Mouse (Mus musculus): Measurements from ENCODE around the gene Mast4. TPM values are rescaled to one million over a fixed set of nuclear protein-coding genes. Genes with fewer than 3 reads are reported as not detected.
"Not testable (repeated sequence)": the region's sequence is repeated elsewhere in the genome, so short reads cannot be mapped to it uniquely, and the experiment has no call there.

Mast4 gene
- polyA plus RNA-seq, 1 experiment from 2014 or later = 36.9 TPM

- Histone ChIP-seq H3K9me3 (replicated peaks; ENCODE audit: control insufficient read depth, low read length) (no peaks in the 10 kb centered on the region), H3K4me2 (ENCODE audit: low read depth, low read length) (no peak overlapping the region), H3K4me1 (ENCODE audit: control insufficient read depth, insufficient read depth, low read length) (no peaks in the 10 kb centered on the region), H3K4me3 (ENCODE audit: low read length) (no peak overlapping the region), H3K9ac (ENCODE audit: low read length) (no peak overlapping the region), H3K27me3 (ENCODE audit: control insufficient read depth, insufficient read depth, low read length) (no peaks in the 10 kb centered on the region), H3K27ac (ENCODE audit: low read length) (no peak overlapping the region), H3K36me3 (ENCODE audit: control insufficient read depth, insufficient read depth) (peaks cover 61% of the 10 kb centered on the region)
- 81% methylated on average over 13 of the region's 13 CpGs for WGBS
- ATAC-seq (replicated peaks; ENCODE audit: extremely low read depth, insufficient read depth, low FRiP score) = no peak
These were observed 594.4 kb downstream of the Mast4 start for GRCm38 (mm10) chr13:102739720-102740535.

GRCm38 (mm10) chr13:102737811-102738210 is 596.5 kb downstream of the Mast4 start:
- no peak overlapping the region for H3K27ac ChIP-seq (ENCODE audit: low read length)
- no peak for ATAC-seq (replicated peaks; ENCODE audit: extremely low read depth, insufficient read depth, low FRiP score)
- no peak overlapping the region for H3K9ac ChIP-seq (ENCODE audit: low read length)
- no peaks in the 10 kb centered on the region for H3K27me3 ChIP-seq (ENCODE audit: control insufficient read depth, insufficient read depth, low read length)
- peaks cover 74% of the 10 kb centered on the region for H3K36me3 ChIP-seq (ENCODE audit: control insufficient read depth, insufficient read depth)
- H3K4me2 ChIP-seq (ENCODE audit: low read depth, low read length) = no peak overlapping the region
- H3K4me1 ChIP-seq (ENCODE audit: control insufficient read depth, insufficient read depth, low read length) = no peaks in the 10 kb centered on the region
- WGBS = 88% methylated on average over 7 of the region's 7 CpGs
- H3K4me3 ChIP-seq (ENCODE audit: low read length) = no peak overlapping the region
- H3K9me3 ChIP-seq (replicated peaks; ENCODE audit: control insufficient read depth, low read length) = no peaks in the 10 kb centered on the region

GRCm38 (mm10) chr13:102733063-102733462 is 601.2 kb downstream of the Mast4 start:
- H3K9ac ChIP-seq (ENCODE audit: low read length) = no peak overlapping the region
- H3K4me3 ChIP-seq (ENCODE audit: low read length) = no peak overlapping the region
- WGBS = 81% methylated on average over 2 of the region's 2 CpGs
- H3K27me3 ChIP-seq (ENCODE audit: control insufficient read depth, insufficient read depth, low read length) = no peaks in the 10 kb centered on the region
- peaks cover 40% of the 10 kb centered on the region for H3K36me3 ChIP-seq (ENCODE audit: control insufficient read depth, insufficient read depth)
- no peak overlapping the region for H3K27ac ChIP-seq (ENCODE audit: low read length)
- H3K4me2 ChIP-seq (ENCODE audit: low read depth, low read length) = no peak overlapping the region
- H3K4me1 ChIP-seq (ENCODE audit: control insufficient read depth, insufficient read depth, low read length) = no peaks in the 10 kb centered on the region
- no peak for ATAC-seq (replicated peaks; ENCODE audit: extremely low read depth, insufficient read depth, low FRiP score)
- H3K9me3 ChIP-seq (replicated peaks; ENCODE audit: control insufficient read depth, low read length) = no peaks in the 10 kb centered on the region

GRCm38 (mm10) chr13:102728951-102729350 is 605.3 kb downstream of the Mast4 start:
- not testable (repeated sequence) for H3K4me1 ChIP-seq (ENCODE audit: control insufficient read depth, insufficient read depth, low read length); ATAC-seq (replicated peaks; ENCODE audit: extremely low read depth, insufficient read depth, low FRiP score); H3K4me3 ChIP-seq (ENCODE audit: low read length); H3K27ac ChIP-seq (ENCODE audit: low read length); H3K9me3 ChIP-seq (replicated peaks; ENCODE audit: control insufficient read depth, low read length); H3K9ac ChIP-seq (ENCODE audit: low read length); H3K36me3 ChIP-seq (ENCODE audit: control insufficient read depth, insufficient read depth); H3K4me2 ChIP-seq (ENCODE audit: low read depth, low read length); H3K27me3 ChIP-seq (ENCODE audit: control insufficient read depth, insufficient read depth, low read length)
- WGBS = 83% methylated on average over 7 of the region's 7 CpGs

GRCm38 (mm10) chr13:102728035-102728434 is 606.3 kb downstream of the Mast4 start:
- ATAC-seq (replicated peaks; ENCODE audit: extremely low read depth, insufficient read depth, low FRiP score) = no peak

GRCm38 (mm10) chr13:102726876-102727275 is 607.4 kb downstream of the Mast4 start:
- no peak overlapping the region for H3K27ac ChIP-seq (ENCODE audit: low read length)
- H3K4me3 ChIP-seq (ENCODE audit: low read length) = no peak overlapping the region
- ATAC-seq (replicated peaks; ENCODE audit: extremely low read depth, insufficient read depth, low FRiP score) = no peak
- H3K4me2 ChIP-seq (ENCODE audit: low read depth, low read length) = no peak overlapping the region
- no peaks in the 10 kb centered on the region for H3K4me1 ChIP-seq (ENCODE audit: control insufficient read depth, insufficient read depth, low read length)
- H3K36me3 ChIP-seq (ENCODE audit: control insufficient read depth, insufficient read depth) = no peaks in the 10 kb centered on the region
- H3K9ac ChIP-seq (ENCODE audit: low read length) = no peak overlapping the region
- WGBS = 96% methylated on average over 1 of the region's 1 CpGs
- H3K9me3 ChIP-seq (replicated peaks; ENCODE audit: control insufficient read depth, low read length) = no peaks in the 10 kb centered on the region
- no peaks in the 10 kb centered on the region for H3K27me3 ChIP-seq (ENCODE audit: control insufficient read depth, insufficient read depth, low read length)

More at GRCm38 (mm10) chr13:102728035-102728434, 606.3 kb downstream of the Mast4 start:
- Histone ChIP-seq H3K9ac (ENCODE audit: low read length) (no peak overlapping the region), H3K4me1 (ENCODE audit: control insufficient read depth, insufficient read depth, low read length) (no peaks in the 10 kb centered on the region), H3K27me3 (ENCODE audit: control insufficient read depth, insufficient read depth, low read length) (no peaks in the 10 kb centered on the region), H3K9me3 (replicated peaks; ENCODE audit: control insufficient read depth, low read length) (no peaks in the 10 kb centered on the region), H3K36me3 (ENCODE audit: control insufficient read depth, insufficient read depth) (no peaks in the 10 kb centered on the region), H3K4me3 (ENCODE audit: low read length) (no peak overlapping the region), H3K4me2 (ENCODE audit: low read depth, low read length) (no peak overlapping the region), H3K27ac (ENCODE audit: low read length) (no peak overlapping the region)
- WGBS = 72% methylated on average over 3 of the region's 3 CpGs

- Histone ChIP-seq H3K4me3 (ENCODE audit: low read length) (no peak overlapping the region), H3K9me3 (replicated peaks; ENCODE audit: control insufficient read depth, low read length) (no peaks in the 10 kb centered on the region), H3K4me2 (ENCODE audit: low read depth, low read length) (no peak overlapping the region), H3K27ac (ENCODE audit: low read length) (no peak overlapping the region), H3K27me3 (ENCODE audit: control insufficient read depth, insufficient read depth, low read length) (no peaks in the 10 kb centered on the region), H3K36me3 (ENCODE audit: control insufficient read depth, insufficient read depth) (no peaks in the 10 kb centered on the region), H3K4me1 (ENCODE audit: control insufficient read depth, insufficient read depth, low read length) (no peaks in the 10 kb centered on the region), H3K9ac (ENCODE audit: low read length) (no peak overlapping the region)
- no peak for ATAC-seq (replicated peaks; ENCODE audit: extremely low read depth, insufficient read depth, low FRiP score)
- WGBS = 86% methylated on average over 2 of the region's 2 CpGs
These were observed 608.4 kb downstream of the Mast4 start for GRCm38 (mm10) chr13:102725906-102726305.

- Histone ChIP-seq H3K36me3 (ENCODE audit: control insufficient read depth, insufficient read depth) (no peaks in the 10 kb centered on the region), H3K27me3 (ENCODE audit: control insufficient read depth, insufficient read depth, low read length) (no peaks in the 10 kb centered on the region), H3K9ac (ENCODE audit: low read length) (no peak overlapping the region), H3K27ac (ENCODE audit: low read length) (no peak overlapping the region), H3K4me3 (ENCODE audit: low read length) (no peak overlapping the region), H3K9me3 (replicated peaks; ENCODE audit: control insufficient read depth, low read length) (no peaks in the 10 kb centered on the region), H3K4me1 (ENCODE audit: control insufficient read depth, insufficient read depth, low read length) (no peaks in the 10 kb centered on the region), H3K4me2 (ENCODE audit: low read depth, low read length) (no peak overlapping the region)
- ATAC-seq (replicated peaks; ENCODE audit: extremely low read depth, insufficient read depth, low FRiP score) = no peak
These were observed 608.9 kb downstream of the Mast4 start for GRCm38 (mm10) chr13:102725416-102725815.

GRCm38 (mm10) chr13:102716973-102717372 is 617.3 kb downstream of the Mast4 start:
- 62% methylated on average over 1 of the region's 1 CpGs for WGBS
- H3K4me1 ChIP-seq (ENCODE audit: control insufficient read depth, insufficient read depth, low read length) = no peaks in the 10 kb centered on the region

More at GRCm38 (mm10) chr13:102716973-102717372, 617.3 kb downstream of the Mast4 start:
- H3K4me2 ChIP-seq (ENCODE audit: low read depth, low read length) = no peak overlapping the region
- no peak overlapping the region for H3K27ac ChIP-seq (ENCODE audit: low read length)
- no peaks in the 10 kb centered on the region for H3K9me3 ChIP-seq (replicated peaks; ENCODE audit: control insufficient read depth, low read length)
- no peaks in the 10 kb centered on the region for H3K27me3 ChIP-seq (ENCODE audit: control insufficient read depth, insufficient read depth, low read length)
- H3K4me3 ChIP-seq (ENCODE audit: low read length) = no peak overlapping the region
- H3K36me3 ChIP-seq (ENCODE audit: control insufficient read depth, insufficient read depth) = no peaks in the 10 kb centered on the region
- no peak for ATAC-seq (replicated peaks; ENCODE audit: extremely low read depth, insufficient read depth, low FRiP score)
- H3K9ac ChIP-seq (ENCODE audit: low read length) = no peak overlapping the region

All from heart, embryonic 16.5 days (tissue).